Comparison of ENCODE assay signal across 8 mouse cellular contexts in the genomic region with DNA sequence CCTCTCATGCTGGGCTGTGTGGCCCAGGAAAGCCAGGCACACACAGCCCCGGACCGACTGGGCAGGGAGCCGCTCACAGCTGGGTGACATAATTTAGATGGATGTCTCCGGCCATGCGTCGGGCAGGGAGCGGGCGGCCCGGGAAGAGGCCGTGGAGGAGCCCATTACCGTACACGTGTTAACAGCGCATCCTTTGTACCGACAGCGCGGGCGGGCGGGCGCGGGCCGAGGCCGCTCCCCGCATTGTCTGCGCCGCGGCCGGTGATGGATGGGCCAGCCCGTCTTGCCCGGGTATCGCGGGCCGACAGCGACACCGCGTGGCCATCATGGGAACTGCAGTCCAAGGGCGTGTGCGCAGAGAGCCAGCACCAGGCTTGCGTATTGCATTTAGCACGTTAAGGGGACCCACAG.
DNase-seq lines count a peak whose midpoint lies in the region; ATAC-seq and TF ChIP-seq lines count a peak whose summit lies in the region.

No protein-coding gene starts in this region.

- in situ Hi-C loops in ES-E14 (cut with MboI; ENCODE audit: low sequenced_read_pairs in 2 of 2, unreplicated experiment in 2 of 2): no loop called here

- no peak overlapping the region for H3K27ac ChIP-seq in ES-E14 (ENCODE audit: insufficient read depth, low read depth, low read length, poor library complexity, severe bottlenecking)
- H3K27ac ChIP-seq in forebrain, postnatal 0 days (ENCODE audit: low read depth, low read length): peak overlapping the region; percentile 48
- peak overlapping the region; percentile 36; the same call in 1 of the 2 replicates for H3K27ac ChIP-seq in layer of hippocampus, adult 2 months
- no peak overlapping the region for H3K27ac ChIP-seq in olfactory bulb, adult 2 months (ENCODE audit: insufficient read depth, low read depth, low read length)

- no peak for TF ChIP-seq POLR2A in lung, adult 2 months (IDR thresholded peaks at IDR 0.05; ENCODE audit: borderline replicate concordance, extremely low read depth, low read depth, low read length)
- TF ChIP-seq POLR2A in olfactory bulb, adult 2 months (IDR thresholded peaks at IDR 0.05; ENCODE audit: insufficient read depth, low read depth, low read length): no peak

- peak overlapping the region; percentile 57 to 64; a peak in 3 of 4 replicates for H3K4me3 ChIP-seq in ES-E14 (ENCODE audit: insufficient read depth in 1 of 2, low read depth in 1 of 2, low read length in 2 of 2, poor library complexity in 1 of 2, severe bottlenecking in 1 of 2)
- H3K4me3 ChIP-seq in forebrain, postnatal 0 days (ENCODE audit: low read depth, low read length): peak overlapping the region; percentile 37
- H3K4me3 ChIP-seq in layer of hippocampus, adult 2 months: peak overlapping the region; percentile 51
- H3K4me3 ChIP-seq in lung, adult 2 months (replicated peaks; ENCODE audit: extremely low read depth, low read depth, low read length): no peak overlapping the region
- H3K4me3 ChIP-seq in olfactory bulb, adult 2 months (ENCODE audit: insufficient read depth, low read depth, low read length): peak overlapping the region; percentile 34

- H3K4me2 ChIP-seq in forebrain, postnatal 0 days (ENCODE audit: low read depth): peak overlapping the region; percentile 65

- peak overlapping the region; percentile 74 for H3K9ac ChIP-seq in ES-E14 (ENCODE audit: insufficient read depth, low read depth, low read length, poor library complexity, severe bottlenecking)
- peak overlapping the region; percentile 58 for H3K9ac ChIP-seq in forebrain, postnatal 0 days

- intact Hi-C loops in heart, postnatal 36 days (cut with DNase I): loop anchor here (1.0 to 5.0 kb wide), 4 partner anchors 221 to 880 kb away; no protein-coding TSS in a partner anchor

- H3K27me3 ChIP-seq in forebrain, postnatal 0 days (ENCODE audit: insufficient read depth, low read length): no peaks in the 10 kb centered on the region

- H3K9me3 ChIP-seq in ES-E14 (ENCODE audit: control insufficient read depth, insufficient read depth, low read depth, low read length): no peaks in the 10 kb centered on the region
- H3K9me3 ChIP-seq in forebrain, postnatal 0 days (ENCODE audit: low read length): no peaks in the 10 kb centered on the region

- peak; percentile 41 for DNase-seq in ES-E14 (ENCODE audit: low read depth, low spot score)
- peak; percentile 76 to 88 for DNase-seq in cerebellum, adult 18-20 months
- peak; percentile 93 for DNase-seq in forebrain, postnatal 0 days
- DNase-seq in heart, postnatal 36 days: peak; percentile 88 to 93
- peak; percentile 71 to 92 for DNase-seq in layer of hippocampus, adult 2 months (ENCODE audit: low spot score in 2 of 2)
- peak; percentile 85 for DNase-seq in lung, adult 2 months
- peak; percentile 29 to 34 for DNase-seq in thymus, adult 18-20 months

- no peaks in the 10 kb centered on the region for H3K36me3 ChIP-seq in ES-E14 (ENCODE audit: control insufficient read depth, insufficient read depth, low read length, poor library complexity, severe bottlenecking)
- H3K36me3 ChIP-seq in forebrain, postnatal 0 days (ENCODE audit: insufficient read depth): no peaks in the 10 kb centered on the region

- ATAC-seq in forebrain, postnatal 0 days: peak; percentile 93

- H3K4me1 ChIP-seq in ES-E14 (ENCODE audit: control insufficient read depth in 2 of 2, insufficient read depth in 2 of 2, low read length in 2 of 2, poor library complexity in 1 of 2): peaks cover 0 to 7% of the 10 kb centered on the region in 2 experiments; a peak in 1 of 4 replicates
- no peaks in the 10 kb centered on the region for H3K4me1 ChIP-seq in forebrain, postnatal 0 days (ENCODE audit: insufficient read depth)
- no peaks in the 10 kb centered on the region for H3K4me1 ChIP-seq in lung, adult 2 months (ENCODE audit: control insufficient read depth, insufficient read depth, low read length)
- peaks cover 4% of the 10 kb centered on the region for H3K4me1 ChIP-seq in olfactory bulb, adult 2 months (ENCODE audit: control insufficient read depth, insufficient read depth, low read length)

- peak; percentile 100 for TF ChIP-seq CTCF in forebrain, postnatal 0 days (IDR thresholded peaks at IDR 0.05; ENCODE audit: low read depth)
- peak; percentile 100 for TF ChIP-seq CTCF in layer of hippocampus, adult 2 months (conservative IDR thresholded peaks at IDR 0.05)
- peak; percentile 91 for TF ChIP-seq CTCF in lung, adult 2 months (IDR thresholded peaks at IDR 0.05; ENCODE audit: insufficient read depth, low read length)
- peak; percentile 90 for TF ChIP-seq CTCF in olfactory bulb, adult 2 months (IDR thresholded peaks at IDR 0.05; ENCODE audit: insufficient read depth, low read depth, low read length)

- WGBS in forebrain, postnatal 0 days: 2% methylated on average over 39 of the region's 39 CpGs
- WGBS in lung, adult 2 months: 1% methylated on average over 39 of the region's 39 CpGs
- 1% methylated on average over 39 of the region's 39 CpGs for WGBS in olfactory bulb, adult 2 months

TF ChIP-seq in ES-E14, 5 proteins besides CTCF, POLR2A, EP300 and RAD21:
- TF ChIP-seq HCFC1 (IDR thresholded peaks at IDR 0.05; ENCODE audit: borderline replicate concordance, insufficient read depth, low read length) (no peak), ZC3H11A (IDR thresholded peaks at IDR 0.05; ENCODE audit: borderline replicate concordance, low read depth, low read length) (peak; percentile 86), CHD2 (IDR thresholded peaks at IDR 0.05; ENCODE audit: low read depth, low read length) (no peak), ZNF384 (IDR thresholded peaks at IDR 0.05; ENCODE audit: low read depth, low read length) (no peak), MAFK (IDR thresholded peaks at IDR 0.05; ENCODE audit: insufficient read depth, low read depth, low read length) (no peak)
TF ChIP-seq in ES-E14: peak in this region for 1.

Comparison
In these comparisons a context has a peak if more than half of its experiments do, and no peak if none do; other contexts are left out.
1. DNase-seq: peak in every context shown above with its lines; median percentile 93 in forebrain, postnatal 0 days; 90 in heart, postnatal 36 days; 85 in lung, adult 2 months; 82 in cerebellum, adult 18-20 months; 82 in layer of hippocampus, adult 2 months; 41 in ES-E14; 32 in thymus, adult 18-20 months.
2. H3K27ac ChIP-seq: peak in forebrain, postnatal 0 days (single experiment) and layer of hippocampus, adult 2 months (single experiment); none in ES-E14 (single experiment) and olfactory bulb, adult 2 months (single experiment).
3. Peak in every context shown above with its lines, with median percentiles within 50 percentile points of each other: CTCF ChIP-seq.